Mouse (Mus musculus) hindbrain, embryonic 14.5 days (tissue): ENCODE data around the gene Eaf1. TPM values are rescaled to one million over a fixed set of nuclear protein-coding genes. Genes with fewer than 3 reads are reported as not detected.

Source experiments
- ATAC-seq: fragments of 200-750 bp; cut with Nextera tagmentation; 2 replicates; pipeline ENCODE4 v1.8.0; 2017; ENCODE audit warnings: moderate number of reproducible peaks, mild to moderate bottlenecking, moderate TSS enrichment, moderate library complexity; ENCODE audit not compliant: low FRiP score
- DNase-seq: peaks from one replicate; pipeline ENCODE4 v3.0.0-alpha.2; 2015; ENCODE audit warnings: low spot score
- H3K27ac ChIP-seq: fragments of 300-500 bp; sonication (generic); 2 replicates; pipeline ENCODE4 v1.5.1; 2014; ENCODE audit warnings: mild to moderate bottlenecking, moderate library complexity
- H3K27me3 ChIP-seq: fragments of 300-500 bp; sonication (generic); 2 replicates; pipeline ENCODE4 v1.6.1; 2014; ENCODE audit warnings: mild to moderate bottlenecking, low read length, mixed read lengths; ENCODE audit not compliant: control insufficient read depth, insufficient read depth
- H3K36me3 ChIP-seq: fragments of 300-500 bp; sonication (generic); replicated peaks from 2 replicates; pipeline ENCODE4 v1.6.1; 2014; ENCODE audit not compliant: control insufficient read depth, insufficient read depth
- H3K4me1 ChIP-seq: fragments of 300-500 bp; sonication (generic); replicated peaks from 2 replicates; pipeline ENCODE4 v1.6.1; 2014; ENCODE audit warnings: antibody characterized with exemption, low read length, mixed read lengths; ENCODE audit not compliant: control insufficient read depth, insufficient read depth
- H3K4me2 ChIP-seq: fragments of 300-500 bp; sonication (generic); replicated peaks from 2 replicates; pipeline ENCODE4 v1.6.1; 2014; ENCODE audit warnings: mild to moderate bottlenecking, moderate library complexity
- H3K4me3 ChIP-seq: fragments of 300-500 bp; sonication (generic); replicated peaks from 2 replicates; pipeline ENCODE4 v1.5.1; 2014; ENCODE audit warnings: mild to moderate bottlenecking, low read length
- H3K9ac ChIP-seq: fragments of 300-500 bp; sonication (generic); 2 replicates; pipeline ENCODE4 v1.6.1; 2014
- H3K9me3 ChIP-seq: fragments of 300-500 bp; sonication (generic); 2 replicates; pipeline ENCODE4 v1.6.1; 2016; ENCODE audit warnings: low read length; ENCODE audit not compliant: control insufficient read depth
- WGBS: fragments of 180-500 bp; shearing (Covaris S2); extraction: QIAGEN DNeasy Blood & Tissue Kit; methylation state at CpG from one replicate; pipeline ENCODE4 v1.1.7; 2014; 5-methylcytosine and 5-hydroxymethylcytosine counted together
- polyA plus RNA-seq: library from polyadenylated mRNA; unstranded; fragments of >200 nt; fragmentation: Nextera tagmentation; extraction: Ambion mirVana; gene quantifications from 2 replicates; pipeline ENCODE4 v1.2.1, GENCODE M21; 2014

Gene Eaf1
- polyA plus RNA-seq, 1 experiment from 2014 or later, result 10.0 TPM

- peak overlapping the region; percentile 86 for H3K9ac ChIP-seq
- H3K27ac ChIP-seq, result no peak overlapping the region
- H3K4me2 ChIP-seq, result peak overlapping the region; percentile 92
- H3K27me3 ChIP-seq, result no peaks in the 10 kb centered on the region
- ATAC-seq (no peak), DNase-seq (no peak)
- H3K36me3 ChIP-seq, result peaks cover 49% of the 10 kb centered on the region
- H3K4me3 ChIP-seq, result peak overlapping the region; percentile 93
- no peaks in the 10 kb centered on the region for H3K9me3 ChIP-seq
- H3K4me1 ChIP-seq, result peaks cover 30% of the 10 kb centered on the region
- 61% methylated on average over 7 of the region's 7 CpGs for WGBS
These were observed 2.0 kb downstream of the Eaf1 start for GRCm38 (mm10) chr14:31496241-31496646.

DNA sequence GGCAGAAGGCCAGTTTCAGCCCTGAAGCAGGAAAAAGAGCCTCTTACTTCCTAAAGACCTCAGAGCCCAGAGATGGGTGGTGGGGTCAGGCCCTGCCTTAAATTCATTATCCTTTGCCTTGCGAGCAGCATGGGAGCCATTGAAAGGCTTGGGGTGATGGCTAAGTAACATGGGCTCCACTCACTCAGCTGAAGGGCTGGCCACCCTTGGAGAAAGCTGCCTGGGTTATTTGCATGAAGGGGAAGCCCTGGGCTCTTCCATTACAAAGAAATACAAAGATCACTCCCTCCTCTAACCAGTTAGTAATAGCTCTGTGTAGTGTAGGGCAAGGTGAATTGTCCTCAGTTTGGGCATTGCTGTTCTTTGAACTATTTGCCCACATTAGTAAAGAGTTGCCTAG lies 5.3 kb downstream of the Eaf1 start:
- no peaks in the 10 kb centered on the region for H3K9me3 ChIP-seq
- ATAC-seq, result no peak
- H3K27ac ChIP-seq, result no peak overlapping the region
- H3K9ac ChIP-seq, result no peak overlapping the region
- peaks cover 18% of the 10 kb centered on the region for H3K4me1 ChIP-seq
- H3K4me2 ChIP-seq, result no peak overlapping the region
- WGBS, result 88% methylated on average over 1 of the region's 1 CpGs
- H3K27me3 ChIP-seq, result no peaks in the 10 kb centered on the region
- no peak for DNase-seq
- H3K36me3 ChIP-seq, result peaks cover 62% of the 10 kb centered on the region
- H3K4me3 ChIP-seq, result no peak overlapping the region

DNA sequence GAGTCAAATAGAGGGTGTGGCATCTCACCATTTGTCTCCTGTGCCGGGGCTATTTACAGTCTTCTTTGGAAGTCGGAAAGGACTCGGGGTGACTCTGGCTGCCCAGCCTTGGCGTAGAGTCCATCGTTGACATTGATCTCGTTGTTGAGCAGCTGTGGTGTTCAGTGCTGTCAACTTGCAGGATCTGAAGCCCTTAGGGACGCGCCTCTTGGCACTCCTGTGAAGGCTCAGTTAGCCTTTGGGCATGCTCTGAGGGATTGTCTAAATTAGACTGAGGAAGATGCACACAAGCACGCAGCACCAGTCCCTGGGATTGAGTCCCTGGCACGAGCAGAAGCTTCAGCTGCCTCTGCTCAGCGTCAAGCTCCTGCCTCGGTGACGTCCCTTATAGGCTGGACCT lies 9.2 kb downstream of the Eaf1 start:
- no peak for ATAC-seq
- no peak overlapping the region for H3K4me2 ChIP-seq
- H3K27me3 ChIP-seq, result no peaks in the 10 kb centered on the region
- H3K9me3 ChIP-seq, result no peaks in the 10 kb centered on the region
- no peak overlapping the region for H3K9ac ChIP-seq
- H3K27ac ChIP-seq, result no peak overlapping the region
- WGBS, result 93% methylated on average over 13 of the region's 13 CpGs
- H3K4me3 ChIP-seq, result no peak overlapping the region
- peaks cover 94% of the 10 kb centered on the region for H3K36me3 ChIP-seq
- no peak for DNase-seq
- H3K4me1 ChIP-seq, result no peaks in the 10 kb centered on the region

- Histone ChIP-seq H3K9ac (no peak overlapping the region), H3K27ac (no peak overlapping the region), H3K4me1 (no peaks in the 10 kb centered on the region), H3K4me2 (no peak overlapping the region), H3K4me3 (no peak overlapping the region), H3K27me3 (no peaks in the 10 kb centered on the region), H3K36me3 (peaks cover 88% of the 10 kb centered on the region), H3K9me3 (no peaks in the 10 kb centered on the region)
- ATAC-seq (no peak), DNase-seq (no peak)
- 98% methylated on average over 6 of the region's 6 CpGs for WGBS
These were observed 12.3 kb downstream of the Eaf1 start for GRCm38 (mm10) chr14:31506456-31506855.

DNA sequence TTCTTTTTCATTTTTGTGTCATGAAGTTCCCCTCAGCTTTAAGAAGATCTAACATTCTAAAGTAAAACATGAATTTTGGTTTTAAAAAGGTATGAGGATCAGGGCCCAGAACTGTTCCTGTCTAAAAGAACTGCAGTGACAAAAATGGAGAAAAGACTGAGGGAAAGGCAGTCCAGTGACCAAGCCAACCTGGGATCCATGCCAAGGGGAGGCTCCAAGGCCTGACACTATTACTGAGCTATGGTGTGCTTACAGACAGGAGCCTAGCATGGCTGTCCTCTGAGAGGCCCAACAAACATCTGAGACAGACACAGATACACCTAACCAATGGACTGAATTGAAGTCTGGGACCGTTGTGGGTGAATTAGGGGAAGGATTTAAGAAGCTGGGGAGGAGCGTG lies 15.7 kb downstream of the Eaf1 start:
- no peak for ATAC-seq
- H3K36me3 ChIP-seq, result peaks cover 54% of the 10 kb centered on the region
- H3K9ac ChIP-seq, result no peak overlapping the region
- no peaks in the 10 kb centered on the region for H3K4me1 ChIP-seq
- H3K4me2 ChIP-seq, result no peak overlapping the region
- no peak overlapping the region for H3K27ac ChIP-seq
- WGBS, result 96% methylated on average over 2 of the region's 2 CpGs
- H3K27me3 ChIP-seq, result no peaks in the 10 kb centered on the region
- H3K9me3 ChIP-seq, result peaks cover 10% of the 10 kb centered on the region
- no peak overlapping the region for H3K4me3 ChIP-seq
- no peak for DNase-seq

GRCm38 (mm10) chr14:31510322-31510721 lies 16.1 kb downstream of the Eaf1 start:
- DNase-seq, result no peak
- Histone ChIP-seq H3K4me1 (no peaks in the 10 kb centered on the region), H3K4me2 (no peak overlapping the region), H3K27me3 (no peaks in the 10 kb centered on the region), H3K9ac (no peak overlapping the region), H3K27ac (no peak overlapping the region), H3K9me3 (peaks cover 12% of the 10 kb centered on the region), H3K4me3 (no peak overlapping the region), H3K36me3 (peaks cover 49% of the 10 kb centered on the region)
- ATAC-seq, result no peak
- 96% methylated on average over 3 of the region's 3 CpGs for WGBS

GRCm38 (mm10) chr14:31515895-31516294 lies 21.7 kb downstream of the Eaf1 start:
- ATAC-seq (no peak), DNase-seq (no peak)
- no peak overlapping the region for H3K4me3 ChIP-seq
- H3K4me2 ChIP-seq, result no peak overlapping the region
- H3K9ac ChIP-seq, result no peak overlapping the region
- 96% methylated on average over 2 of the region's 2 CpGs for WGBS
- H3K27me3 ChIP-seq, result no peaks in the 10 kb centered on the region
- no peaks in the 10 kb centered on the region for H3K36me3 ChIP-seq
- H3K27ac ChIP-seq, result no peak overlapping the region
- no peaks in the 10 kb centered on the region for H3K4me1 ChIP-seq
- peaks cover 12% of the 10 kb centered on the region for H3K9me3 ChIP-seq

- Histone ChIP-seq H3K36me3 (no peaks in the 10 kb centered on the region), H3K4me2 (no peak overlapping the region), H3K27me3 (no peaks in the 10 kb centered on the region), H3K9me3 (peaks cover 9% of the 10 kb centered on the region), H3K4me3 (no peak overlapping the region), H3K4me1 (no peaks in the 10 kb centered on the region), H3K27ac (no peak overlapping the region), H3K9ac (no peak overlapping the region)
- ATAC-seq, result no peak
- WGBS, result 61% methylated on average over 3 of the region's 3 CpGs
- no peak for DNase-seq
These were observed 25.0 kb downstream of the Eaf1 start for GRCm38 (mm10) chr14:31519165-31519564.

GRCm38 (mm10) chr14:31521318-31521717 lies 27.1 kb downstream of the Eaf1 start:
- 91% methylated on average over 2 of the region's 2 CpGs for WGBS
- Histone ChIP-seq H3K36me3 (no peaks in the 10 kb centered on the region), H3K9me3 (no peaks in the 10 kb centered on the region), H3K27ac (no peak overlapping the region), H3K4me1 (no peaks in the 10 kb centered on the region), H3K27me3 (no peaks in the 10 kb centered on the region), H3K4me2 (no peak overlapping the region), H3K4me3 (no peak overlapping the region), H3K9ac (no peak overlapping the region)
- DNase-seq (no peak), ATAC-seq (no peak)

DNA sequence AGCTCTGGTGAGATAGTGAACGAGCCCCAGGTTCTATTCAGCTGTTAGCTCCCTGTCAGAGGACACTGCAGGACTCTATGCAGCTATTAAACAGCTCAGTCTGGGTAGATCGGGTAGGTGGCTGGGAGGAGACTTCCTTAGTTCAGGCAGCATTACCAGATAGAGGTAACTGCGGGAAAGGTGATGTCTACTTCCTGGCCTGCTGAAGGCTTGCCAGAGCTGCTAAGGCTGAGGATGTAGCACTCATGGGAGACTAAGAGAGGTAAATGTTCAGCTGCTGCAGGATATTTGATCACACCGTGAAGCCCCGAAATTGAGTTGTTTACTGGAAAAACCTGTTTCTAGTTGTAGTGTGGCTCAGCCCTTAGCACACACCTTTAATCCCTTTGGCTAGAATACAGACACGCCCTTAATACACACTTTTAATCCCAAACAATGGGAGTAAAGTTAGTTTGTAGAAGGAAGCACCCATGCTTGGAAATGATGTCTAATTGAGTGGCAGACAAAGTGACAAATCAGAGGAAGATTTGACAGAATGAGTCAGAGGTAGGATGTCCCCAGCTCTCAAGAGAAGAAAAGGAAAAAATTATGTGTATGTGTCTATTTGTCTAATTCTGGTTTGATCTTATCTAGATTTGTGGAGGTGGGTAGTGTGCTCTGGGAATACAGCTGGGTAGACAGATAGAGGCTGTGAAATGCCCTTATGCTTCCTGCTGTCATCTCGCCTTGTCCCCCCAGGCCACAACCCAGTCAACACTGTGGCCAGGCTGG lies 31.0 kb downstream of the Eaf1 start:
- ATAC-seq, result no peak
- no peak for DNase-seq
- WGBS, result 85% methylated on average over 7 of the region's 7 CpGs
- Histone ChIP-seq H3K4me3 (no peak overlapping the region), H3K27me3 (no peaks in the 10 kb centered on the region), H3K36me3 (no peaks in the 10 kb centered on the region), H3K27ac (no peak overlapping the region), H3K4me2 (no peak overlapping the region), H3K4me1 (no peaks in the 10 kb centered on the region), H3K9ac (no peak overlapping the region), H3K9me3 (no peaks in the 10 kb centered on the region)
